Mouse (Mus musculus): ENCODE data around the gene Crk.

The Crk gene

GRCm38 (mm10) chr11:75655621-75656545 is 23.2 kb upstream of the Crk start:
- DNase-seq (ENCODE audit: low spot score), result peak; percentile 84

GRCm38 (mm10) chr11:75656621-75657590 is 22.2 kb upstream of the Crk start:
- DNase-seq (ENCODE audit: low spot score), result no peak

GRCm38 (mm10) chr11:75657841-75658240 is 21.2 kb upstream of the Crk start:
- no peak for DNase-seq (ENCODE audit: low spot score)

GRCm38 (mm10) chr11:75658311-75658710 is 20.7 kb upstream of the Crk start:
- no peak for DNase-seq (ENCODE audit: low spot score)

GRCm38 (mm10) chr11:75658996-75659750 is 19.9 kb upstream of the Crk start:
- DNase-seq (ENCODE audit: low spot score), result peak; percentile 89

- DNase-seq (ENCODE audit: low spot score), result no peak
Measured at GRCm38 (mm10) chr11:75660081-75660590, 18.9 kb upstream of the Crk start.

GRCm38 (mm10) chr11:75660941-75661800 is 17.9 kb upstream of the Crk start:
- DNase-seq (ENCODE audit: low spot score), result no peak

GRCm38 (mm10) chr11:75662131-75662530 is 16.9 kb upstream of the Crk start:
- DNase-seq (ENCODE audit: low spot score), result no peak

GRCm38 (mm10) chr11:75666296-75666695 is 12.8 kb upstream of the Crk start:
- DNase-seq (ENCODE audit: low spot score), result no peak

- no peak for DNase-seq (ENCODE audit: low spot score)
Measured at GRCm38 (mm10) chr11:75668621-75669020, 10.4 kb upstream of the Crk start.

- DNase-seq (ENCODE audit: low spot score), result no peak
Measured at GRCm38 (mm10) chr11:75669176-75669852, 9.7 kb upstream of the Crk start.

- DNase-seq (ENCODE audit: low spot score), result no peak
Measured at GRCm38 (mm10) chr11:75669853-75670200, 9.2 kb upstream of the Crk start.

- DNase-seq (ENCODE audit: low spot score), result no peak
Measured at GRCm38 (mm10) chr11:75671426-75672180, 7.5 kb upstream of the Crk start.

- no peak for DNase-seq (ENCODE audit: low spot score)
Measured at GRCm38 (mm10) chr11:75673411-75673810, 5.6 kb upstream of the Crk start.

- DNase-seq (ENCODE audit: low spot score), result peak; percentile 25
Measured at GRCm38 (mm10) chr11:75674875-75675274, 4.2 kb upstream of the Crk start.

GRCm38 (mm10) chr11:75677881-75678746 is 945 bp upstream of the Crk start:
- DNase-seq (ENCODE audit: low spot score), result no peak

- peak; percentile 69 for DNase-seq (ENCODE audit: low spot score)
Measured at GRCm38 (mm10) chr11:75679439-75680171, 546 bp downstream of the Crk start.

- no peak for DNase-seq (ENCODE audit: low spot score)
Measured at GRCm38 (mm10) chr11:75684462-75684861, 5.4 kb downstream of the Crk start.

All from adipocyte (in vitro differentiated cells).